Mouse (Mus musculus) stomach, postnatal 0 days (tissue): ENCODE measurements around the gene Sdsl.

Experiments used
- CTCF ChIP-seq: IDR thresholded peaks from 2 replicates; pipeline ENCODE4 v1.5.1; 2016; ENCODE audit warnings: antibody characterized with exemption, low read depth, mild to moderate bottlenecking, moderate library complexity
- EP300 ChIP-seq: optimal IDR thresholded peaks from 2 replicates; pipeline ENCODE3; 2016; ENCODE audit warnings: antibody characterized with exemption

GRCm38 (mm10) chr5:120456253-120456652 lies 16.4 kb downstream of the Sdsl start:
- TF ChIP-seq CTCF (no peak), EP300 (no peak)
